Mouse (Mus musculus): ENCODE measurements at regions not wholly inside any gene's neighbourhood (a gene's known extent, or its start where the extent isn't known, plus 50 kb on each side); places are given as distances from the start of the nearest gene placed in this dataset.

GRCm38 (mm10) chr1:47854372-47854771 is 961.7 kb upstream of the Slc39a10 start:
- DNase-seq (ENCODE audit: low read depth, low spot score): no peak

GRCm38 (mm10) chr1:47853911-47854310 is 961.3 kb upstream of the Slc39a10 start:
- DNase-seq (ENCODE audit: low read depth, low spot score): no peak

GRCm38 (mm10) chr1:47840811-47841210 is 948.2 kb upstream of the Slc39a10 start:
- DNase-seq (ENCODE audit: low read depth, low spot score): no peak

- DNase-seq (ENCODE audit: low read depth, low spot score): no peak
These were observed 941.4 kb upstream of the Slc39a10 start for GRCm38 (mm10) chr1:47834072-47834471.

- no peak for DNase-seq (ENCODE audit: low read depth, low spot score)
These were observed 934.6 kb upstream of the Slc39a10 start for GRCm38 (mm10) chr1:47827206-47827605.

- DNase-seq (ENCODE audit: low read depth, low spot score): peak; percentile 24
These were observed 916.9 kb upstream of the Slc39a10 start for GRCm38 (mm10) chr1:47809508-47809907.

- DNase-seq (ENCODE audit: low read depth, low spot score): no peak
These were observed 902.1 kb upstream of the Slc39a10 start for GRCm38 (mm10) chr1:47794763-47795162.
